Comparison of ENCODE assay signal across 9 mouse cellular contexts in genomic region chr1:161400126-161400525, GRCm38 (mm10). TPM values are rescaled to one million over a fixed set of nuclear protein-coding genes. Genes with fewer than 3 reads are reported as not detected.
A peak's percentile ranks its signal among the peaks of the same experiment; 100 is the strongest.
DNase-seq lines count a peak whose midpoint lies in the region; ATAC-seq and TF ChIP-seq lines count a peak whose summit lies in the region.
"Had no signal": no experiment of that assay in that cellular context is flagged by ENCODE, and none has a peak within 500 bp of the region (broad histone marks: within the 10 kb centered on the region; RNA-seq: fewer than 3 reads in every experiment).

No protein-coding gene starts in this region.

- peak; percentile 60 for DNase-seq in CD4-positive helper T cell, adult 2 months (ENCODE audit: low read depth, low spot score)
- no peak for DNase-seq in G1E (ENCODE audit: low spot score)
- peak; percentile 76 to 85 for DNase-seq in cerebellum, postnatal 25 days
- peak; percentile 45 to 75 for DNase-seq in layer of hippocampus, adult 2 months (ENCODE audit: low spot score in 2 of 2)
- peak; percentile 85 for DNase-seq in lung, postnatal 14 days
- peak; percentile 70 for DNase-seq in right cerebral cortex, postnatal 4 days

- H3K36me3 ChIP-seq in G1E (replicated peaks): no peaks in the 10 kb centered on the region
- H3K36me3 ChIP-seq: limb, embryonic 12.5 days had no signal

- 0 out of 2 replicates have a peak, but pooled peaks have one; percentile 2 for TF ChIP-seq CTCF in G1E (IDR thresholded peaks at IDR 0.05; ENCODE audit: low read depth, low read length)
- peak; percentile 86 for TF ChIP-seq CTCF in layer of hippocampus, adult 2 months (conservative IDR thresholded peaks at IDR 0.05)

- H3K4me3 ChIP-seq in G1E (ENCODE audit: low read depth, low read length): no peak overlapping the region
- no peak overlapping the region for H3K4me3 ChIP-seq in layer of hippocampus, adult 2 months
- H3K4me3 ChIP-seq: limb, embryonic 12.5 days had no signal

- ATAC-seq in G1E (ENCODE audit: extremely low read depth, insufficient number of reproducible peaks, low FRiP score, poor library complexity, severe bottlenecking): no peak
- peak; percentile 54 for ATAC-seq in granulocyte monocyte progenitor cell, adult 5-6 weeks (replicated peaks; ENCODE audit: poor library complexity, severe bottlenecking)
- ATAC-seq in activated CD4-positive, CD25-positive, alpha-beta regulatory T cell, adult 4 months: no peak

- H3K27ac ChIP-seq in layer of hippocampus, adult 2 months: no peak overlapping the region
- H3K27ac ChIP-seq: limb, embryonic 12.5 days had no signal

- H3K27me3 ChIP-seq in G1E (ENCODE audit: insufficient read depth, low read length): peaks cover 22% of the 10 kb centered on the region
- H3K27me3 ChIP-seq: limb, embryonic 12.5 days had no signal

- no peaks in the 10 kb centered on the region for H3K4me1 ChIP-seq in G1E (ENCODE audit: insufficient read depth, low read depth, low read length)

- no peaks in the 10 kb centered on the region for H3K9me3 ChIP-seq in G1E (replicated peaks)

RNA-seq across cellular contexts. Expression of gene Tnfsf4, which starts 4.9 kb away (rescaled TPM):
- total RNA-seq in G1E (2014; fragmentation: Nextera tagmentation): not detected in 2 replicates
- 0.05 TPM in 1 of 2 replicates, not detected in the other for total RNA-seq in G1E (2017)
- polyA plus RNA-seq in G1E (2012): not detected in 2 replicates
- total RNA-seq in granulocyte monocyte progenitor cell, adult 5-6 weeks (2014; fragmentation: Nextera tagmentation): not detected in 2 replicates
- not detected in 2 replicates for total RNA-seq in granulocyte monocyte progenitor cell, adult 5-6 weeks (2017)
- not detected for total RNA-seq in layer of hippocampus, adult 2 months (2021)
- polyA plus RNA-seq in activated CD4-positive, CD25-positive, alpha-beta regulatory T cell, adult 4 months (2017; shearing (Covaris generic)): 1 to 10 TPM in 1 of 2 experiments, under 1 TPM in 1; 0.29 to 2.1 TPM
- polyA plus RNA-seq: limb, embryonic 12.5 days had no signal
